Mouse (Mus musculus) heart, postnatal 0 days (tissue): ENCODE data around the gene Art1.

ENCODE experiments used
- CTCF ChIP-seq: IDR thresholded peaks from 2 replicates; pipeline ENCODE4 v1.5.1; 2016; ENCODE audit warnings: antibody characterized with exemption, control low read depth, low read depth
- EP300 ChIP-seq: IDR thresholded peaks from 2 replicates; pipeline ENCODE4 v1.6.1; 2016; ENCODE audit warnings: antibody characterized with exemption, low read depth

- TF ChIP-seq CTCF (no peak), EP300 (no peak)
Observed at GRCm38 (mm10) chr7:102080311-102080710, 21.2 kb upstream of the Art1 start.
